Mouse (Mus musculus): Measurements from ENCODE around the gene Ulk4. TPM values are rescaled to one million over a fixed set of nuclear protein-coding genes. Genes with fewer than 3 reads are reported as not detected.

Ulk4 gene
- polyA plus RNA-seq, 1 experiment from 2014 or later, result 153 TPM

- Histone ChIP-seq H3K4me1 (ENCODE audit: control insufficient read depth, insufficient read depth, low read length) (no peaks in the 10 kb centered on the region), H3K9me3 (ENCODE audit: control insufficient read depth, low read length) (no peaks in the 10 kb centered on the region), H3K36me3 (ENCODE audit: control insufficient read depth, insufficient read depth, low read length) (no peaks in the 10 kb centered on the region), H3K9ac (ENCODE audit: low read length) (no peak overlapping the region), H3K27ac (ENCODE audit: low read depth, low read length) (no peak overlapping the region), H3K4me3 (ENCODE audit: low read depth, low read length) (no peak overlapping the region), H3K4me2 (ENCODE audit: low read depth) (no peak overlapping the region), H3K27me3 (ENCODE audit: control insufficient read depth, insufficient read depth, low read length) (no peaks in the 10 kb centered on the region)
- ATAC-seq (ENCODE audit: insufficient read depth, low FRiP score, low TSS enrichment) (no peak), DNase-seq (ENCODE audit: low spot score) (no peak)
- 89% methylated on average over 2 of the region's 2 CpGs for WGBS
These were observed 147.5 kb downstream of the Ulk4 start for GRCm38 (mm10) chr9:121129533-121129932.

GRCm38 (mm10) chr9:121128934-121129333, 148.1 kb downstream of the Ulk4 start:
- no peak overlapping the region for H3K9ac ChIP-seq (ENCODE audit: low read length)
- H3K27me3 ChIP-seq (ENCODE audit: control insufficient read depth, insufficient read depth, low read length), result no peaks in the 10 kb centered on the region
- no peak overlapping the region for H3K27ac ChIP-seq (ENCODE audit: low read depth, low read length)
- 91% methylated on average over 8 of the region's 8 CpGs for WGBS
- no peaks in the 10 kb centered on the region for H3K9me3 ChIP-seq (ENCODE audit: control insufficient read depth, low read length)
- H3K36me3 ChIP-seq (ENCODE audit: control insufficient read depth, insufficient read depth, low read length), result no peaks in the 10 kb centered on the region
- no peak for DNase-seq (ENCODE audit: low spot score)
- H3K4me1 ChIP-seq (ENCODE audit: control insufficient read depth, insufficient read depth, low read length), result no peaks in the 10 kb centered on the region
- no peak overlapping the region for H3K4me3 ChIP-seq (ENCODE audit: low read depth, low read length)
- no peak overlapping the region for H3K4me2 ChIP-seq (ENCODE audit: low read depth)
- no peak for ATAC-seq (ENCODE audit: insufficient read depth, low FRiP score, low TSS enrichment)

GRCm38 (mm10) chr9:121127025-121127424, 150.0 kb downstream of the Ulk4 start:
- 44% methylated on average over 2 of the region's 2 CpGs for whole genome bisulfite sequencing
- DNase-seq (ENCODE audit: low spot score) (no peak), ATAC-seq (ENCODE audit: insufficient read depth, low FRiP score, low TSS enrichment) (no peak)
- Histone ChIP-seq H3K4me1 (ENCODE audit: control insufficient read depth, insufficient read depth, low read length) (no peaks in the 10 kb centered on the region), H3K9ac (ENCODE audit: low read length) (no peak overlapping the region), H3K27ac (ENCODE audit: low read depth, low read length) (no peak overlapping the region), H3K4me3 (ENCODE audit: low read depth, low read length) (no peak overlapping the region), H3K27me3 (ENCODE audit: control insufficient read depth, insufficient read depth, low read length) (no peaks in the 10 kb centered on the region), H3K36me3 (ENCODE audit: control insufficient read depth, insufficient read depth, low read length) (no peaks in the 10 kb centered on the region), H3K4me2 (ENCODE audit: low read depth) (no peak overlapping the region), H3K9me3 (ENCODE audit: control insufficient read depth, low read length) (no peaks in the 10 kb centered on the region)

GRCm38 (mm10) chr9:121124705-121125104, 152.3 kb downstream of the Ulk4 start:
- Histone ChIP-seq H3K27ac (ENCODE audit: low read depth, low read length) (no peak overlapping the region), H3K4me2 (ENCODE audit: low read depth) (no peak overlapping the region), H3K9ac (ENCODE audit: low read length) (no peak overlapping the region), H3K9me3 (ENCODE audit: control insufficient read depth, low read length) (no peaks in the 10 kb centered on the region), H3K27me3 (ENCODE audit: control insufficient read depth, insufficient read depth, low read length) (no peaks in the 10 kb centered on the region), H3K36me3 (ENCODE audit: control insufficient read depth, insufficient read depth, low read length) (no peaks in the 10 kb centered on the region), H3K4me3 (ENCODE audit: low read depth, low read length) (no peak overlapping the region), H3K4me1 (ENCODE audit: control insufficient read depth, insufficient read depth, low read length) (no peaks in the 10 kb centered on the region)
- DNase-seq (ENCODE audit: low spot score) (no peak), ATAC-seq (ENCODE audit: insufficient read depth, low FRiP score, low TSS enrichment) (no peak)
- WGBS, result 66% methylated on average over 8 of the region's 8 CpGs

GRCm38 (mm10) chr9:121122039-121122438, 155.0 kb downstream of the Ulk4 start:
- whole genome bisulfite sequencing, result 74% methylated on average over 5 of the region's 5 CpGs
- no peaks in the 10 kb centered on the region for H3K36me3 ChIP-seq (ENCODE audit: control insufficient read depth, insufficient read depth, low read length)
- no peak overlapping the region for H3K27ac ChIP-seq (ENCODE audit: low read depth, low read length)
- no peak overlapping the region for H3K4me3 ChIP-seq (ENCODE audit: low read depth, low read length)
- ATAC-seq (ENCODE audit: insufficient read depth, low FRiP score, low TSS enrichment) (no peak), DNase-seq (ENCODE audit: low spot score) (no peak)
- no peaks in the 10 kb centered on the region for H3K4me1 ChIP-seq (ENCODE audit: control insufficient read depth, insufficient read depth, low read length)
- no peak overlapping the region for H3K4me2 ChIP-seq (ENCODE audit: low read depth)
- H3K27me3 ChIP-seq (ENCODE audit: control insufficient read depth, insufficient read depth, low read length), result no peaks in the 10 kb centered on the region
- no peak overlapping the region for H3K9ac ChIP-seq (ENCODE audit: low read length)
- no peaks in the 10 kb centered on the region for H3K9me3 ChIP-seq (ENCODE audit: control insufficient read depth, low read length)

GRCm38 (mm10) chr9:121117936-121118335, 159.1 kb downstream of the Ulk4 start:
- Histone ChIP-seq H3K4me1 (ENCODE audit: control insufficient read depth, insufficient read depth, low read length) (no peaks in the 10 kb centered on the region), H3K4me3 (ENCODE audit: low read depth, low read length) (no peak overlapping the region), H3K27ac (ENCODE audit: low read depth, low read length) (no peak overlapping the region), H3K4me2 (ENCODE audit: low read depth) (no peak overlapping the region), H3K36me3 (ENCODE audit: control insufficient read depth, insufficient read depth, low read length) (no peaks in the 10 kb centered on the region), H3K9me3 (ENCODE audit: control insufficient read depth, low read length) (no peaks in the 10 kb centered on the region), H3K9ac (ENCODE audit: low read length) (no peak overlapping the region), H3K27me3 (ENCODE audit: control insufficient read depth, insufficient read depth, low read length) (no peaks in the 10 kb centered on the region)
- ATAC-seq (ENCODE audit: insufficient read depth, low FRiP score, low TSS enrichment), result no peak
- 77% methylated on average over 4 of the region's 4 CpGs for WGBS
- no peak for DNase-seq (ENCODE audit: low spot score)

GRCm38 (mm10) chr9:121112131-121112530, 164.9 kb downstream of the Ulk4 start:
- DNase-seq (ENCODE audit: low spot score) (no peak), ATAC-seq (ENCODE audit: insufficient read depth, low FRiP score, low TSS enrichment) (no peak)
- H3K27ac ChIP-seq (ENCODE audit: low read depth, low read length), result no peak overlapping the region
- H3K4me1 ChIP-seq (ENCODE audit: control insufficient read depth, insufficient read depth, low read length), result no peaks in the 10 kb centered on the region
- 66% methylated on average over 1 of the region's 1 CpGs for WGBS
- no peaks in the 10 kb centered on the region for H3K36me3 ChIP-seq (ENCODE audit: control insufficient read depth, insufficient read depth, low read length)
- no peaks in the 10 kb centered on the region for H3K9me3 ChIP-seq (ENCODE audit: control insufficient read depth, low read length)
- no peak overlapping the region for H3K9ac ChIP-seq (ENCODE audit: low read length)
- H3K4me2 ChIP-seq (ENCODE audit: low read depth), result no peak overlapping the region
- H3K27me3 ChIP-seq (ENCODE audit: control insufficient read depth, insufficient read depth, low read length), result no peaks in the 10 kb centered on the region
- H3K4me3 ChIP-seq (ENCODE audit: low read depth, low read length), result no peak overlapping the region

- Histone ChIP-seq H3K9ac (ENCODE audit: low read length) (no peak overlapping the region), H3K4me1 (ENCODE audit: control insufficient read depth, insufficient read depth, low read length) (no peaks in the 10 kb centered on the region), H3K4me3 (ENCODE audit: low read depth, low read length) (no peak overlapping the region), H3K4me2 (ENCODE audit: low read depth) (no peak overlapping the region), H3K36me3 (ENCODE audit: control insufficient read depth, insufficient read depth, low read length) (no peaks in the 10 kb centered on the region), H3K27ac (ENCODE audit: low read depth, low read length) (no peak overlapping the region), H3K9me3 (ENCODE audit: control insufficient read depth, low read length) (no peaks in the 10 kb centered on the region), H3K27me3 (ENCODE audit: control insufficient read depth, insufficient read depth, low read length) (no peaks in the 10 kb centered on the region)
- WGBS, result 14% methylated on average over 10 of the region's 10 CpGs
- peak; percentile 87 for DNase-seq (ENCODE audit: low spot score)
- ATAC-seq (ENCODE audit: insufficient read depth, low FRiP score, low TSS enrichment), result peak; percentile 63
These were observed 168.9 kb downstream of the Ulk4 start for GRCm38 (mm10) chr9:121108110-121108509.

- 72% methylated on average over 5 of the region's 5 CpGs for WGBS
- DNase-seq (ENCODE audit: low spot score), result no peak
- Histone ChIP-seq H3K9ac (ENCODE audit: low read length) (no peak overlapping the region), H3K4me1 (ENCODE audit: control insufficient read depth, insufficient read depth, low read length) (no peaks in the 10 kb centered on the region), H3K4me3 (ENCODE audit: low read depth, low read length) (no peak overlapping the region), H3K27me3 (ENCODE audit: control insufficient read depth, insufficient read depth, low read length) (no peaks in the 10 kb centered on the region), H3K27ac (ENCODE audit: low read depth, low read length) (no peak overlapping the region), H3K4me2 (ENCODE audit: low read depth) (no peak overlapping the region), H3K9me3 (ENCODE audit: control insufficient read depth, low read length) (no peaks in the 10 kb centered on the region), H3K36me3 (ENCODE audit: control insufficient read depth, insufficient read depth, low read length) (no peaks in the 10 kb centered on the region)
- no peak for ATAC-seq (ENCODE audit: insufficient read depth, low FRiP score, low TSS enrichment)
These were observed 169.4 kb downstream of the Ulk4 start for GRCm38 (mm10) chr9:121107643-121108042.
